Mouse (Mus musculus): ENCODE data around the gene Sdk2. TPM values are rescaled to one million over a fixed set of nuclear protein-coding genes. Genes with fewer than 3 reads are reported as not detected.
A peak's percentile ranks its signal among the peaks of the same experiment; 100 is the strongest.

Gene Sdk2
- polyA plus RNA-seq, 1 experiment from 2014 or later: 3.5 TPM

DNA sequence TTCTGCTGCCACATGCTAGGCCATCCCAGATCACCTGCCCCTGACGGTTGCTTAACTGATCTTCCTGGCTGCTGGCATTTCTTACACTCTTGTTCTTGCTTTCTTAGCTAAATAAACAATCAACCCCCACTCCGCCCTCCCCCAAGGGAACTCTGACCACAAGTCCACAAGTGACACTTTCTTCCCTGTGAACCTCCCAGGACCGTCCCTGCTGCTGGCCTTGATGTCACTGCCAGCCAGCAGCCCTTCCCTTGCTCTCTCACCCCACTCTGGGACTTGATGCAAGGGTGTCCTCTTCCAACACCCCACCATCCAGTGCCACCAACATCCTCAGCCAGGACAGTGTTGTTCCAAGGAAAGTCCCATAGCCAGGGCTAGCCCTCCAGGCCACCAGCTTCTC is 336.0 kb downstream of the Sdk2 start:
- H3K9me3 ChIP-seq (ENCODE audit: low read depth, low read length): no peaks in the 10 kb centered on the region
- no peak for ATAC-seq (ENCODE audit: insufficient read depth)
- no peaks in the 10 kb centered on the region for H3K27me3 ChIP-seq (ENCODE audit: insufficient read depth, low read length)
- DNase-seq: no peak
- no peak for TF ChIP-seq CTCF (IDR thresholded peaks at IDR 0.05; ENCODE audit: low read depth)
- H3K27ac ChIP-seq (ENCODE audit: low read depth): no peak overlapping the region
- H3K4me1 ChIP-seq (ENCODE audit: insufficient read depth): peaks cover 22% of the 10 kb centered on the region
- WGBS: 32% methylated on average over 3 of the region's 3 CpGs
- no peak overlapping the region for H3K4me3 ChIP-seq (ENCODE audit: low read depth, low read length)
- no peak overlapping the region for H3K9ac ChIP-seq
- H3K4me2 ChIP-seq: no peak overlapping the region
- H3K36me3 ChIP-seq (ENCODE audit: insufficient read depth): peaks cover 53% of the 10 kb centered on the region

DNA sequence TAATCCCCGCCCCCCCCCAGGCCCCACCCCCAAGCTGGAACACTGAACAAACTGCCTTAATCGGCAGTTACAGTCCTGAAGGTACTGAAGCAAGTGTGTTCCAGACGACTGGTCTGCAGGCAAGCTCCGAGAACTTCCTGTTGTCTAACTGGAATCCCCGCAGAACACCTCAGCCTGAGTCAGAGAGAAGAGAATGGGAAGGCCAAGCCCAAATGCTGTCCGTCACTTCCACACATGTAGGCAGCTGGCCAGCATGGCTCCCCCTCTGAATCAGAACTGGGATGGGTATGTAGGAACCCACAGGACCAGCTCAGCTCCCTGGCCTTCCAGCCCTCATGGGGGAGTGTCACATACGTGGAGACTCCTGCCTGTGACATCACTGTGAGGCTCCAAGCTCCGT is 336.9 kb downstream of the Sdk2 start:
- WGBS: 48% methylated on average over 8 of the region's 8 CpGs
- Histone ChIP-seq H3K27ac (ENCODE audit: low read depth) (no peak overlapping the region), H3K9me3 (ENCODE audit: low read depth, low read length) (no peaks in the 10 kb centered on the region), H3K36me3 (ENCODE audit: insufficient read depth) (peaks cover 58% of the 10 kb centered on the region), H3K4me3 (ENCODE audit: low read depth, low read length) (no peak overlapping the region), H3K4me1 (ENCODE audit: insufficient read depth) (peaks cover 12% of the 10 kb centered on the region), H3K4me2 (no peak overlapping the region), H3K9ac (no peak overlapping the region), H3K27me3 (ENCODE audit: insufficient read depth, low read length) (no peaks in the 10 kb centered on the region)
- ATAC-seq (ENCODE audit: insufficient read depth): no peak
- TF ChIP-seq CTCF (IDR thresholded peaks at IDR 0.05; ENCODE audit: low read depth): no peak
- DNase-seq: no peak

- no peaks in the 10 kb centered on the region for H3K27me3 ChIP-seq (ENCODE audit: insufficient read depth, low read length)
- H3K9me3 ChIP-seq (ENCODE audit: low read depth, low read length): no peaks in the 10 kb centered on the region
- no peak for TF ChIP-seq CTCF (IDR thresholded peaks at IDR 0.05; ENCODE audit: low read depth)
- ATAC-seq (ENCODE audit: insufficient read depth) (no peak), DNase-seq (no peak)
- H3K4me3 ChIP-seq (ENCODE audit: low read depth, low read length): no peak overlapping the region
- H3K4me1 ChIP-seq (ENCODE audit: insufficient read depth): peaks cover 5% of the 10 kb centered on the region
- H3K36me3 ChIP-seq (ENCODE audit: insufficient read depth): peaks cover 62% of the 10 kb centered on the region
- no peak overlapping the region for H3K27ac ChIP-seq (ENCODE audit: low read depth)
- WGBS: 78% methylated on average over 21 of the region's 21 CpGs
- H3K9ac ChIP-seq: no peak overlapping the region
- no peak overlapping the region for H3K4me2 ChIP-seq
Observed at GRCm38 (mm10) chr11:113729239-113729638, 337.6 kb downstream of the Sdk2 start.

DNA sequence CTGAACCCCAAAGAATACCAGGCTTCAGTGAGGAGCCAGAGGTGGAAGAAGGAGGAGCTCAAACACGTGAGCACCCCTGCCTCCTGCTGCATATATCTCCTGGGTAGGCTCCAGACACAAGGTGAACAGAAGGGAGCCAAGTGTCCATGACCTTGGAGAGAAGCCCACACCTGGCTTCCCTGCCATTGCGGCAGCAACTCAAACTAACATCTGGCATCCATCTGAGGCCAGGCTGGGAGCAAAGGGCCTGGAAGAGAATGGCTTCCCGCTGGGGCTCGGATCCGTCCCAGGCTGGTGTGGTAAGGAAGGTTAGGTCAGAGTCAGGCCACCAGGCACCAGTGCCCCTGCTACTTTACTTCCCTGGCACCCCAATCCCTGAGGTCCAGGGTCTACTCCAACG is 338.9 kb downstream of the Sdk2 start:
- ATAC-seq (ENCODE audit: insufficient read depth) (no peak), DNase-seq (no peak)
- whole genome bisulfite sequencing: 55% methylated on average over 6 of the region's 6 CpGs
- Histone ChIP-seq H3K9ac (no peak overlapping the region), H3K4me1 (ENCODE audit: insufficient read depth) (no peaks in the 10 kb centered on the region; the same call in none of the 2 replicates), H3K9me3 (ENCODE audit: low read depth, low read length) (no peaks in the 10 kb centered on the region), H3K36me3 (ENCODE audit: insufficient read depth) (peaks cover 63% of the 10 kb centered on the region), H3K4me2 (no peak overlapping the region), H3K27me3 (ENCODE audit: insufficient read depth, low read length) (no peaks in the 10 kb centered on the region), H3K27ac (ENCODE audit: low read depth) (peak overlapping the region; percentile 3; the same call in 1 of the 2 replicates), H3K4me3 (ENCODE audit: low read depth, low read length) (no peak overlapping the region)
- TF ChIP-seq CTCF (IDR thresholded peaks at IDR 0.05; ENCODE audit: low read depth): no peak

DNA sequence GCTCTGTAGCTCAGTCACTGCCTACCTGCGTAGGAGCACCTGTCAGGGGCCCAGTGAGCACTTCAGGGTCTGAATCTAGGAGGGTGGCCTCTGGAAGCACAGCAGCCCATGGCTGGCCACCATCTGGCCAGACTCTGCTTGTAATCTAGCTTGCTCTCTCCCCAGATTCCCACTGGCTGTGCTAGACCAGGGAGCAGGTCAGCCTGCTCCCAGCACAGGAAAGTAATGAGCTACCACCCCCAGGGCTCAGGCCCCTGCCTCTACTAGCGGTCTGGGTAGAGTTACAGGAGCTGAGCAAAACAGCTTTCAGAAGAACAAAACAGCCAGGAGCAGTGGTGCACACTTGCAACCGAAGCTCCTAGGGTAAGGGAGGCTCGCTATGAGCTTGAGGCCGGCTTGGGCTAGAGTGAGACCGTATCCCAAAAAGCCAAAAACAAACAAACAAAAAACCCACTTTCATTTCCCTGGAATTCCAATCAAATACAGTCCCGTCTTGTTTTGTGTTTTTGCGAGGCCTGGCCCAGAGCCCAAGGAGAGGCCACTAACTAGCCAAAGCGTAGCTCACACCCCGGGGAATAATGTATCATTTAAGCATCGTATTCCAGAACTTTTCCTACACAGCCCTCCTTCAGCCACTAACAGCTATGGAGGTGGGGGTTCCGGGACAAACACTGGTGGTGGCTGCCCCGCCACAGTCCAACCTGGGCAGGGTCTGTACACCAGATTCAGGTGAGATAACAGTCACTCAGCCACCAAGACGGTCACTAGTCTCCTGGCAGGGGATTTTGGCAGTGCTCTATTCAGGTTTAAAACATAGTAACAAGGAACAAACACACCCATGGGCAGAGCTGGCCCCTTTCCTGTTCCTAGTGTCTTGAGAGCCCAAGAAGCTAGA is 339.6 kb downstream of the Sdk2 start:
- TF ChIP-seq CTCF (IDR thresholded peaks at IDR 0.05; ENCODE audit: low read depth): no peak
- H3K9ac ChIP-seq: no peak overlapping the region
- peak; percentile 60 for DNase-seq
- H3K4me3 ChIP-seq (ENCODE audit: low read depth, low read length): no peak overlapping the region
- H3K27ac ChIP-seq (ENCODE audit: low read depth): peak overlapping the region; percentile 31; the same call in 1 of the 2 replicates
- H3K4me1 ChIP-seq (ENCODE audit: insufficient read depth): no peaks in the 10 kb centered on the region; the same call in none of the 2 replicates
- no peaks in the 10 kb centered on the region for H3K9me3 ChIP-seq (ENCODE audit: low read depth, low read length)
- no peak for ATAC-seq (ENCODE audit: insufficient read depth)
- no peaks in the 10 kb centered on the region for H3K27me3 ChIP-seq (ENCODE audit: insufficient read depth, low read length)
- H3K36me3 ChIP-seq (ENCODE audit: insufficient read depth): peaks cover 61% of the 10 kb centered on the region
- 72% methylated on average over 14 of the region's 14 CpGs for WGBS
- H3K4me2 ChIP-seq: no peak overlapping the region
